ENCODE assay signal across 8 mouse cellular contexts in genomic region chr19:41828941-41829340, GRCm38 (mm10). TPM values are rescaled to one million over a fixed set of nuclear protein-coding genes. Genes with fewer than 3 reads are reported as not detected.
DNase-seq lines count a peak whose midpoint lies in the region; ATAC-seq and TF ChIP-seq lines count a peak whose summit lies in the region.

No protein-coding gene starts in this region.

- H3K4me1 ChIP-seq in heart, embryonic 13.5 days, result peaks cover 17% of the 10 kb centered on the region
- H3K4me1 ChIP-seq in ES-E14 (ENCODE audit: control insufficient read depth in 2 of 2, insufficient read depth in 2 of 2, low read length in 2 of 2, poor library complexity in 1 of 2), result peaks cover 0 to 7% of the 10 kb centered on the region in 2 experiments; a peak in 1 of 4 replicates
- H3K4me1 ChIP-seq in hindbrain, embryonic 11.5 days (replicated peaks; ENCODE audit: control insufficient read depth, insufficient read depth, low read length), result peaks cover 9% of the 10 kb centered on the region; the same call in 1 of the 2 replicates
- peaks cover 36% of the 10 kb centered on the region for H3K4me1 ChIP-seq in midbrain, embryonic 10.5 days

- H3K27me3 ChIP-seq in heart, embryonic 13.5 days (replicated peaks), result peaks cover 24% of the 10 kb centered on the region
- H3K27me3 ChIP-seq in hindbrain, embryonic 11.5 days (ENCODE audit: control insufficient read depth, insufficient read depth, low read length), result peaks cover 7% of the 10 kb centered on the region
- H3K27me3 ChIP-seq in midbrain, embryonic 10.5 days (ENCODE audit: low read depth, poor library complexity, severe bottlenecking), result peaks cover 35% of the 10 kb centered on the region

- WGBS in heart, embryonic 13.5 days, result 75% methylated on average over 3 of the region's 3 CpGs
- 66% methylated on average over 3 of the region's 3 CpGs for WGBS in hindbrain, embryonic 11.5 days
- WGBS in midbrain, embryonic 10.5 days, result 77% methylated on average over 3 of the region's 3 CpGs

- no peak for ATAC-seq in heart, embryonic 13.5 days (ENCODE audit: extremely low read depth, insufficient number of reproducible peaks, low FRiP score, low TSS enrichment)
- ATAC-seq in hindbrain, embryonic 11.5 days (ENCODE audit: low FRiP score), result no peak

- in situ Hi-C loops in ES-E14 (cut with MboI; ENCODE audit: low sequenced_read_pairs in 2 of 2, unreplicated experiment in 2 of 2), result no loop called here

- H3K36me3 ChIP-seq in heart, embryonic 13.5 days, result no peaks in the 10 kb centered on the region
- H3K36me3 ChIP-seq in ES-E14 (ENCODE audit: control insufficient read depth, insufficient read depth, low read length, poor library complexity, severe bottlenecking), result no peaks in the 10 kb centered on the region
- no peaks in the 10 kb centered on the region for H3K36me3 ChIP-seq in hindbrain, embryonic 11.5 days (ENCODE audit: control insufficient read depth, insufficient read depth, low read length)
- no peaks in the 10 kb centered on the region for H3K36me3 ChIP-seq in midbrain, embryonic 10.5 days

- peak overlapping the region; percentile 51; the same call in 1 of the 2 replicates for H3K9ac ChIP-seq in heart, embryonic 13.5 days
- H3K9ac ChIP-seq in ES-E14 (ENCODE audit: insufficient read depth, low read depth, low read length, poor library complexity, severe bottlenecking), result peak overlapping the region; percentile 24; the same call in 1 of the 2 replicates
- no peak overlapping the region for H3K9ac ChIP-seq in hindbrain, embryonic 11.5 days (ENCODE audit: low read depth, low read length)

- peak overlapping the region; percentile 99 for H3K4me2 ChIP-seq in heart, embryonic 13.5 days
- H3K4me2 ChIP-seq in hindbrain, embryonic 11.5 days (replicated peaks; ENCODE audit: low read depth, low read length), result peak overlapping the region; percentile 99

- intact Hi-C loops in heart, postnatal 36 days (cut with DNase I), result no loop called here

- H3K9me3 ChIP-seq in heart, embryonic 13.5 days, result no peaks in the 10 kb centered on the region
- H3K9me3 ChIP-seq in ES-E14 (ENCODE audit: control insufficient read depth, insufficient read depth, low read depth, low read length), result no peaks in the 10 kb centered on the region
- H3K9me3 ChIP-seq in hindbrain, embryonic 11.5 days (ENCODE audit: control insufficient read depth, low read length), result no peaks in the 10 kb centered on the region
- no peaks in the 10 kb centered on the region for H3K9me3 ChIP-seq in midbrain, embryonic 10.5 days (replicated peaks)

- peak overlapping the region; percentile 78 for H3K4me3 ChIP-seq in heart, embryonic 13.5 days
- H3K4me3 ChIP-seq in ES-E14 (ENCODE audit: insufficient read depth in 1 of 2, low read depth in 1 of 2, low read length in 2 of 2, poor library complexity in 1 of 2, severe bottlenecking in 1 of 2), result peak overlapping the region; percentile 49 to 77; a peak in 3 of 4 replicates
- H3K4me3 ChIP-seq in hindbrain, embryonic 11.5 days (ENCODE audit: low read depth, low read length), result peak overlapping the region; percentile 72
- peak overlapping the region; percentile 84 for H3K4me3 ChIP-seq in midbrain, embryonic 10.5 days

- no peak for DNase-seq in heart, postnatal 36 days
- no peak for DNase-seq in ES-E14 (ENCODE audit: low read depth, low spot score)
- DNase-seq in hindbrain, embryonic 11.5 days (ENCODE audit: low spot score), result no peak
- DNase-seq in midbrain, embryonic 10.5 days (ENCODE audit: low spot score), result no peak
- no peak for DNase-seq in ovary, adult 18-20 months (ENCODE audit: low spot score)
- DNase-seq in layer of hippocampus, adult 9-10 months (ENCODE audit: low spot score), result no peak
- DNase-seq in cerebellum, postnatal 4 days (ENCODE audit: low spot score in 2 of 2), result no peak

- no peak overlapping the region for H3K27ac ChIP-seq in heart, embryonic 13.5 days (replicated peaks)
- no peak overlapping the region for H3K27ac ChIP-seq in ES-E14 (ENCODE audit: insufficient read depth, low read depth, low read length, poor library complexity, severe bottlenecking)
- 0 out of 2 replicates have a peak overlapping the region, but pooled peaks have one; percentile 34 for H3K27ac ChIP-seq in hindbrain, embryonic 11.5 days (ENCODE audit: low read depth, low read length)
- peak overlapping the region; percentile 73 for H3K27ac ChIP-seq in midbrain, embryonic 10.5 days (replicated peaks)

TF ChIP-seq in ES-E14, 5 proteins besides CTCF, POLR2A, EP300 and RAD21:
- TF ChIP-seq ZNF384 (IDR thresholded peaks at IDR 0.05; ENCODE audit: low read depth, low read length) (no peak), CHD2 (IDR thresholded peaks at IDR 0.05; ENCODE audit: low read depth, low read length) (no peak), ZC3H11A (IDR thresholded peaks at IDR 0.05; ENCODE audit: borderline replicate concordance, low read depth, low read length) (no peak), MAFK (IDR thresholded peaks at IDR 0.05; ENCODE audit: insufficient read depth, low read depth, low read length) (no peak), HCFC1 (IDR thresholded peaks at IDR 0.05; ENCODE audit: borderline replicate concordance, insufficient read depth, low read length) (no peak)

RNA-seq across cellular contexts. Expression of gene Frat1, which starts 0.8 kb away (rescaled TPM):
- polyA plus RNA-seq in heart, embryonic 13.5 days (2015; fragmentation: Nextera tagmentation; extraction: Ambion mirVana), result 2.1 and 2.2 TPM in 2 replicates
- total RNA-seq in heart, postnatal 36 days (2021), result 1 to 10 TPM; 4.6 to 6.2 TPM
- 2.5 and 3.5 TPM in 2 replicates for total RNA-seq in ES-E14 (2012; rRNA removed)
- polyA plus RNA-seq in hindbrain, embryonic 11.5 days (2014; fragmentation: Nextera tagmentation; extraction: Ambion mirVana), result 11.2 and 14.4 TPM in 2 replicates
- polyA plus RNA-seq in midbrain, embryonic 10.5 days (2016; fragmentation: Nextera tagmentation; extraction: Ambion mirVana), result 10.3 and 11.9 TPM in 2 replicates

RNA-seq across cellular contexts. Expression of gene Frat2, which starts 19.0 kb away (rescaled TPM):
- 1.6 and 2.1 TPM in 2 replicates for polyA plus RNA-seq in heart, embryonic 13.5 days (2015; fragmentation: Nextera tagmentation; extraction: Ambion mirVana)
- total RNA-seq in heart, postnatal 36 days (2021), result 1 to 10 TPM; 5.0 to 7.7 TPM
- 4.5 and 7.0 TPM in 2 replicates for total RNA-seq in ES-E14 (2012; rRNA removed)
- 5.0 and 6.8 TPM in 2 replicates for polyA plus RNA-seq in hindbrain, embryonic 11.5 days (2014; fragmentation: Nextera tagmentation; extraction: Ambion mirVana)
- 5.4 and 6.5 TPM in 2 replicates for polyA plus RNA-seq in midbrain, embryonic 10.5 days (2016; fragmentation: Nextera tagmentation; extraction: Ambion mirVana)

RNA-seq across cellular contexts. Expression of gene Arhgap19, which starts 27.1 kb away (rescaled TPM):
- 11.9 and 13.4 TPM in 2 replicates for polyA plus RNA-seq in heart, embryonic 13.5 days (2015; fragmentation: Nextera tagmentation; extraction: Ambion mirVana)
- total RNA-seq in heart, postnatal 36 days (2021), result 1 to 10 TPM; 1.8 to 2.4 TPM
- total RNA-seq in ES-E14 (2012; rRNA removed), result 31.7 and 32.5 TPM in 2 replicates
- polyA plus RNA-seq in hindbrain, embryonic 11.5 days (2014; fragmentation: Nextera tagmentation; extraction: Ambion mirVana), result 31.5 and 33.3 TPM in 2 replicates
- polyA plus RNA-seq in midbrain, embryonic 10.5 days (2016; fragmentation: Nextera tagmentation; extraction: Ambion mirVana), result 38.1 and 39.5 TPM in 2 replicates

Comparison
In these comparisons a context has a peak if more than half of its experiments do, and no peak if none do; other contexts are left out.
1. H3K27ac ChIP-seq: peak in hindbrain, embryonic 11.5 days (single experiment) and midbrain, embryonic 10.5 days (single experiment); none in heart, embryonic 13.5 days (single experiment) and ES-E14 (single experiment).
2. Peak in every context shown above with its lines, with median percentiles within 50 percentile points of each other: H3K4me3 ChIP-seq.